Mouse (Mus musculus) thymus, adult 2 months (tissue): ENCODE data around the gene Jarid2.

Experiments used
- CTCF ChIP-seq: fragments of 200-500 bp; IDR thresholded peaks from 2 replicates; pipeline ENCODE4 v1.5.1; 2012; ENCODE audit warnings: mild to moderate bottlenecking, control low read depth, low read length, moderate library complexity, borderline replicate concordance; ENCODE audit not compliant: control insufficient read depth, poor library complexity, insufficient read depth; ENCODE audit errors: extremely low read depth
- POLR2A ChIP-seq: fragments of 200-500 bp; IDR thresholded peaks from 2 replicates; pipeline ENCODE4 v1.6.1; 2012; ENCODE audit warnings: mild to moderate bottlenecking, low read length, control low read depth, moderate library complexity; ENCODE audit not compliant: control insufficient read depth, poor library complexity, insufficient read depth; ENCODE audit errors: extremely low read depth

DNA sequence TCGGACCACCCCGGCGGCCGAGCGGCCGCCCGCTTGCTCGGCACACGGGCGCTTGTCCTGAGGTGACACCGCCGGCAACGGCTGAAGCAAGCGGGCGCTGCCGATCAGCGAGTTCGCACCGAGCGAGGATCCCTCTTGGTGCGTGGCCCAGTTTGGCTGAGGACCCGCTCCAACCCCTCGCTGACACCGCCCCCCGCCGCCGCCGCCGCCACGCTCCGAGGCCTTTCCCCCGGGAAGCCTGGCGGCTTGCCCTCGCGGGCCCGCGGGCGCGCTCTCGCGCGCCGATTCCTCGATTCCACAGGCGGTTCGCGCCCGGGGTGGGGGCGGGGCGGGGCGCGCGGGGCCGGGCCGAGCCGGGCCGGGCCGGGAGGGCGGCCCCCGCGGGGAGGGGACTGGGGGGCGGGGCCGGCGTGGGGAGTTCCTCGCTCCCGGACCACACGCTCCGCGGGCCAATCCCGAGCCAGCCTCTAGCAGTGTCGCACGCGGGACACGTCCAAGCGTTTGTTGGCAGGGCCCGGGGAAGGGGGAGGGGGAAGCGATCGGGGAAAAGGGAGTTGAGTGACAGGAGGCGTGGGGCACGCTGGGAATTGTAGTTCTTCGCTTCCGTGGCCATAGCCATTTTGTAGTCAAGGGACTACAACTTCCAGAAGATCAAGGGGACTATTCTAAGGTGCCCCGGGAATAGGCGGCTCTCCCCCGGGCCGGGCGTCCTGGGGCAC is 1.0 kb downstream of the Jarid2 start:
- TF ChIP-seq CTCF (no peak), POLR2A (no peak)
